Mouse (Mus musculus): ENCODE data around the gene Tmem186. TPM values are rescaled to one million over a fixed set of nuclear protein-coding genes. Genes with fewer than 3 reads are reported as not detected.
A peak's percentile ranks its signal among the peaks of the same experiment; 100 is the strongest.

Gene Tmem186
- total RNA-seq (2015; ENCODE audit: low replicate concordance) (4.2 and 6.7 TPM in 2 replicates), total RNA-seq (2017; ENCODE audit: low replicate concordance) (1.8 and 5.6 TPM in 2 replicates)

DNA sequence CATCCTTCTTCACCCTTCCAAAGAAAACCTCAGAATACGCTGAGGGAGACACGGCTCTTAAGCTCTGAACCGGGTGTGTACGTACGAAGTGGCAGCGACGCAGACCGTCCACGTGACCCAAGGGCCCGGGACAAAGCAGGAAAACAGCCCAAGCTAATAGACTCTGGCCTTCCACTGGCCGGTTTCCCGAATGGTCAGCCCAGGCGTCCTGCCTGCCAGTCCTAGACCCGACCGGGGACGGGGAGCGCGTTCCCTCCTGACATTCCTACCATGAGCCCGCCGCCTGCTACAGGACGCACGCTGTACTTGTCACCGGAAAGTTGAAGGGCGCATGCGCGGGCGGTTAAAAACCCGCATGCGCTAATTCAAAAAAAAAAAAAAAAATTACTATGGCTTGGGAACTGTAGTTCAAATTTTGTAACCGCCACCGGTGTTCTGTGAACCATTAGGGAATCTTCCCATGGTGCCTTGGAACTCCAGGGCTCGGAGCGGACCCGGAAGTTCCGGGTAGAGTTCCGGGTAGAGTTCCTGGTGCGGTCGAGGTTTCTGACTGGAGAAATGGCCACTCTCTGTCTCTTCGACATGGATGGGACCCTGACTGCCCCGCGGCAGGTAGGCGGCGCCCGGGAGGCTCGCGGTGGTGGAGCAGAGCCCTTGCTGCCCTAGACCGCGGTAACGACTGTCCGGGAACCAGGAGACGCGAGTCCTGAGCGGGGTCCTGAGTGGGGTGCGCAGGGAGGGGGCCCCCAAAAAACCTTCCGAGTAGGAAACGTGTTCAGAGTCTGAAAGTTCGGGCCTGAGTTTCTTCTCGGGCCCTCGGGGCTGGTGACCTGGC lies at the start of gene Tmem186, which contains the start of gene Pmm2:
Gene Tmem186 (minus strand): TSS at position 496 of the 835 bp plus-strand sequence.
Gene Pmm2 (plus strand): TSS at position 458 of the 835 bp plus-strand sequence.
- peak; percentile 82 for ATAC-seq (replicated peaks; ENCODE audit: low FRiP score, poor library complexity, severe bottlenecking)

DNA sequence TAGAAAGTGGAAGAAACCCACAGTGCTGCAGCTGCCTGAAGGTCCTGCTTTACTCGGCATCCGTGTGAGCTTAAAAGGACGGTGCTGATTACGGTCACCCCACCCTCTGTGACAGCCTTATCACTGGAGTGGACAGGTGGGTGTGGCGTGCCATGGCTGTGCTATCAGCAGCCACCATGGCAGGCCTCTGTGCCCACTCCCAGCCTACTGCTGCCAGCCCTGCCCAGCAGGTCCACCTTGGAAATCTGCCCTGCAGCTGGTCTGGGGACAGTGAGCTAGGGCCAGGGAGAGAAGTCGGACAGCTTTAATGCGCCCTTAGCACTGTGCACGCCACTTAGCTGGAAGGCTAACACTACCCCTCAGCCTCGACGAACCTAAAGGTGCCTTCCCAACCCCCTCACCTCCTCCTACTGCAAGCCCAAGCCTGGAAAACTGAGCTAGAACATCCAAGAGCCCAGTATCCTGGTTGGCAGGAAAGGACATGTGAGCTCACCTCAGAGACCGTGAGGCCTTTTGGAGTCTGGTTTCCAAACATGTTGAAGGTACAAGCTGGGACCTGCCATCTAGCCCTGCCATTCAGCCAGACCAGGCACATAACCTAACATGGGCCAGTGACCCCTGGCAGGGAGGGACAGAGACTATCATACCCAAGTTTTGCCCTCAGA lies 49.5 kb upstream of the Tmem186 start:
- peak; percentile 86 for ATAC-seq (replicated peaks; ENCODE audit: low FRiP score, poor library complexity, severe bottlenecking)

DNA sequence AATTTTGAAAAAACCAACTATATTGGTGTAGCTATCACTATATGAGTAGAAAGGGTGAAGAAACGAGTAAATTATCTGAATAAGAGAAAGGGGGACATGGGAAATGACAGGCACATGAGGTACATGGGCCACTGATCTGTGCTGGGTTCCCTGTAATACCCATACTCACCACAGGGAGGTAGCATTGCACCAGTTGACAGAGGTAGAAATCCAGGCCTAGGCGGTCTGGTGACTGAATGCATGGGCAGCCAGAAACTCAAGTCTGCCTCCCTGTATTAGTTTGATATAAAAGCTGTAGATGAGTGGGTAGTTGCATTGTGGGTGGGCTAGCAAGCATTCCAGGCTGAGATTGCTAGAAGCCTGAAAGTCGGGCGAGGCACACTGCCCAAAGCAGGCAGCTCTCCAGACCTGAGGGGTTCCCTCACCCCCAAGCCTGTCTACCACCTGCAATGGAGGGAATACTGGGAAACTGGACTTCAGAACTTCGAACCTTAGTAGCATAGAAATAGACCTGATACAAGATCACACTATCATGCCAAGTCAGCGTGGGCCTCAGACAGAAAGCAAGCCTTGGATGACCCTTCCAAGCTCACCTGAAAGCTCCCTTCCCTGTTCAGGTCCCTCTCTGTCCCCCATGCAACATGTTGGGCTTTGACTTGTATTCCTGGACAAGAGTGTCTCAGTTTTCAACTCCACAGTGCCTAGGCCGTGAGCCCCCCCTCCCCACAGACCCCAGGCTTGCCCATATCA lies 48.8 kb upstream of the Tmem186 start:
- ATAC-seq (replicated peaks; ENCODE audit: low FRiP score, poor library complexity, severe bottlenecking), result peak; percentile 66

DNA sequence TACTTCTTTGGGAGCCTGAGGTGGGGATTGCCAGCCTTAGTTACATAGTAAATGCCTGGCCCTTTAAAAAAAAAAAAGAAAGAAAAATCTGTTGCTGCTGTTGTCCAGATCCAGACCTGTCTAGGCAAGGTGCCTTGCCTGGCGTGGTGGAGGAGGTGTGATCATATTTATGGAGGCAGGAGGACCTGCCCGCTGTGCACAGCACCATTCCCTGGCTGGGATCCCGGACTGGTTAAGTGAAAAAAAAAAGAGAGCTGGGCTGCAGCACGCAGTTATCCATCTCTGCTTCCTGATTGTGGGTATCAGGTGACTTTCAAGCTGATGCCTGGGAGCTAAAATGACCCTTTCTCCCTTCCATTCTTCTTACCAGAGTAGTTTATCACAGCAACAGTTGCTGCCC lies 47.6 kb upstream of the Tmem186 start:
- no peak for ATAC-seq (replicated peaks; ENCODE audit: low FRiP score, poor library complexity, severe bottlenecking)

DNA sequence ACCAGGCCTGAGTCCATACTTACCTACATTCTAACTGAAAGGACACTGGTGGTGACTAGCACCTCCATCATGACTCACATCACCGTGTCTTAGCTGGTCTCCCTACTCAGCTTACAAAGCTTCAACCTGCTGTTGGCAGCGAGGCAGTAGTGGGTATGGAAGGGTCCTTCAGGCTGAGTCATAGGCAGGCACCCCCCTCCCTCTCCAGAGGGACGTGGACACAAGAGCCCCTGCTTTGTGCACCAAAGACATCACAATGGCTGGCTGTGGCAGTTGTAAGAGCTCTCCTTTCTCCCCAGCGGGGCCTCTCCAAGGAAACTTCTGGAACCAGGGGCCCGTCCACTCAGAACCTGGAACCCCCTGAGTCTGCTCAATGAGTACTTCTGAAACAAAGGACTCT lies 43.0 kb upstream of the Tmem186 start, which contains the start of gene Gm5767:
Gene Gm5767 (plus strand): TSS at position 301 of the 400 bp plus-strand sequence.
- ATAC-seq (replicated peaks; ENCODE audit: low FRiP score, poor library complexity, severe bottlenecking), result no peak

DNA sequence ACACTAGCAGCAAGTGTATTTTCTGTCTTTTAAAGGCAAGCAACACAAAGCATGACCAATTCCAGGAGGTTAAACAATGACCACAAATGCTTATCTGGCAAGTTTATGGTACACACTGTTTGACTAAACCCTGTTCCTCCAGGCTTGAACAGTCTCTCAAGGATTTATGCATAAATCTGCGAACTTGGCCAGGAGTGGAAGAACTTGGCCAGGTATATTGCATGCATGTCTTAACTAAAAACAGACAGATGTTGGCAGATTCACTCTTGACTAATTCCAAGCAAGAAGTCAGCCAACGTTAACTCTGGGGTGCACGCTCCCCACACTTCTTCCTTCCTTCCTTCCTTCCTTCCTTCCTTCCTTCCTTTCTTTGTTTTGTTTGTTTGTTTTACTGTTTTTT lies 42.3 kb upstream of the Tmem186 start:
- ATAC-seq (replicated peaks; ENCODE audit: low FRiP score, poor library complexity, severe bottlenecking), result no peak

DNA sequence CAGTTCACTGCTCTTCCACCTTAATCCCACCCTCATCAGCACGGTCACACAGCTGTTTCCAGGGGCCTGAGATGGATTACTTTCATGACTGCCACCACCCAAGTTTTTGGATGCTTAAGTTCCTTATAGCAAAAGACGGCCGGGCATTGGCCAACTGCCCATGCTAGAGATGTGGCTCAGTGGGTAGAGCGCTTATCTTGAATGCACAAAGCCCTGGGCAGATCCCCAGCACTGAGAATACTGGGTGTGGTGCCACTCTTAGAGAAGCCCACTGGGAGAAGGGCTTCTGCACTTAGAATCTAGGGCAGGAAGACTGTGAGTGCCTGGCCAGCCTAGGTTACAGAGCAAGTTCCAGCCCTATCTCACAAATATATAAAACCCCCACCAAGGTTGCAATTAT lies 41.2 kb upstream of the Tmem186 start:
- ATAC-seq (replicated peaks; ENCODE audit: low FRiP score, poor library complexity, severe bottlenecking), result peak; percentile 28

DNA sequence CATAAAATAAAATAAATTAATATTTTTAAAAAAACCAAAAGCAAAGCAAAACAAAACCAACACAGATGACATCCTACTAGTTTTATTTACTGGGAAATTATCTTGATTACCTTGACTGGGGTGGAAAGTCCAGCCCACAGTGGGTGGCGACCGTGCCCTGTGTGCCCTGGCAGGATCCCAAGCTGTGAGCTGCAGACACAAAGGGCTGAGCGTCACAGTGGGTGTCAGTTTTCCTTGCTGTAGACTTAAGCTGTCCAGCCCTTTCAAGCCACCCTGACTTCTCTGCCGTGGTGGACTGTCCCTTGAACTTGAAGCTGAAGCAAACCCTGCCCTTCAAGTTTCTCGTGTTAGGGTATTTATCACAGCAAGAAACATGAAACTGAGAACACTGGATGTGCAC lies 40.5 kb upstream of the Tmem186 start:
- peak; percentile 55 for ATAC-seq (replicated peaks; ENCODE audit: low FRiP score, poor library complexity, severe bottlenecking)

DNA sequence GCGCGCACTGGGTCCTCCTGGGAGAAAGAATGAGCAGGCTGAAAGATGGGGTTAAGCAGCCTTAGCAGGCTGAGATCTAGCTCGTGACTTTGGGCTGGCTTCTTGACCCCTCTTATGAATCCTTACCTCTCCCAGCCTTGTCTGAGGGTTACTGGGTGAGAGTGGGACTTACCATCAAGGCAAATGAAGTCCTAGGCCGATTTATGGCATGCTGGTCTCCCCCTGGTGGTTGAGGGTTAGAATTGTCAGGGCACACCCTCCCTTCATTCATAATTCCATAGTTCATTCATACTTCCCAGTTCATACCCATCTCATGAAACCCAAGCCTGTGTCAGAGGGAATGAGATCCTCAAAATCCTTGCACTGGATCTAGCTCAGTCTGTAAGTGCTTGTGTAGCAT lies 39.3 kb upstream of the Tmem186 start:
- ATAC-seq (replicated peaks; ENCODE audit: low FRiP score, poor library complexity, severe bottlenecking), result peak; percentile 51

DNA sequence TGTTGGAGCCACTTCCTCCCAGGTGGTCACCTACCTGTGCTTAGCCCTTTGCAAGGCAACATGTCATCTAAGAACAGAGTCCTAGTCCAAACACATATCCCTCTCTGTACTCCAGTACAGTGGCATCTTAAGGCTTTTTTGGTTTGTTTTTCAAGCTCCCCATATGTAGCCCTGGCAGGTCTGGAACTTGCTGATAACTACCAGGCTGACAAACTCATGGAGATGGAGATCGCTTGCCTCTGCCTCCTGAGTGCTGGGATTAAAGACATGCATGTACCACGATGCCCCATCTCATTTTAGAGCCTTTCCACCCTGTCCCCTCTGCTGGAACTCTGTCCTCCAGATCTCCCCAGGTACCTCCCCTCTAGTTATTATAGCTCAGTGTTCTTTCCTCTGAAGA lies 38.7 kb upstream of the Tmem186 start:
- ATAC-seq (replicated peaks; ENCODE audit: low FRiP score, poor library complexity, severe bottlenecking), result peak; percentile 50

DNA sequence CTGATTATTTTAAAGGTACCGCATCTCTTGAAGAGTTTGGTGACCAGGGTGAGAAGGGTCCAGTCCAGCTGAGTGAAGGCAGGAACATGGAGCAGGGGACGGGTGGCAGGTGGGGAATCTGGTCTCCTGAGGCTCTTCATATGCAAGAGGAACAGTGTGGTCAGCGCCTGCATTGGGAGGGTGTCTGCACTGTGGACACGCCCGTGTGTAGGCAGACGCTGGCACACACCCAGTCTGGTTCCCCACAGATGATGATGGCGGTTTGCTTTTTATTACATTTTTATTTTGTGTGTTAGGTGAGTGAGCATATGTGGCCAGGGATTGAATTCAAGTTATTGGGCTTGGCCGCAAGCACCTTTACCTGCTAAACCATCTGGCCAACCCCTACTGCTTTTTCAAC lies 38.0 kb upstream of the Tmem186 start:
- ATAC-seq (replicated peaks; ENCODE audit: low FRiP score, poor library complexity, severe bottlenecking), result peak; percentile 52

DNA sequence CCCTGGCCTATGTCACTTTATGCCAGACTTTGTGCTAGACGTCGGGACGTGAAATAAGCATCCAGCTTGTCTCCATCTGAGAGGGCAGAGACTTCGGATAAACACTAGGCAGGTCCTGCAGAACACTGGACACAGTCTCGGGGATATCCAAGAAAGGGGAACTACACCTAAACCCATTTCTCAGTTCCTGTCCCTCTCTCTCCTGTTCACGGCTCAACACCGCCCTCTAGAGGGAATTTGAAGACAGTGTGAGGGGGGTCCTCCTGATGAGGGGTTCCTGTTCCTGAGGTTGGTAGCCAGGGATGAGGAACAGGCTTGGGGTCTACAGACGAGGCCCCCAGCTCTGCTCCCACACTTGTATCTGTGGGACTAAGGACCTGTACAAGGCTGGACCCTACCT lies 36.7 kb upstream of the Tmem186 start:
- no peak for ATAC-seq (replicated peaks; ENCODE audit: low FRiP score, poor library complexity, severe bottlenecking)

DNA sequence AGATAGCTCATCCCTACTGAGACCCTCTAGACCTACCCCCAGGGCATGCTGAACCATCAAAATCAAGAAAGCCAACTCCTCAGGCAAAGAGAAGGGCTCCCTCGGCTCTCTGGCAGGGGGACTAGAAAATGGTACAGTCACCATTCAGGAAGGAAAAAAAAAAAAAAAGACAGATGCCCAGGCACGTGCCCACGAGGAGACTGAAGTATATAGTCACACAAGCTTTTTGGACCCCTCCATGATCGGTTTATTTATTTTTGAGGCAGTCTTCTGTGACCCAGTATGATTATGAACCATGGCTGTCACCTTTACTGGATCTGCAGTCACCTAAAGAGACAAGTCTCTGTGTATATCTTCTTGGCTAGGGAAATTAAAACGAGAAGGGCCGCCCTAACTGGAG lies 35.8 kb upstream of the Tmem186 start:
- no peak for ATAC-seq (replicated peaks; ENCODE audit: low FRiP score, poor library complexity, severe bottlenecking)

DNA sequence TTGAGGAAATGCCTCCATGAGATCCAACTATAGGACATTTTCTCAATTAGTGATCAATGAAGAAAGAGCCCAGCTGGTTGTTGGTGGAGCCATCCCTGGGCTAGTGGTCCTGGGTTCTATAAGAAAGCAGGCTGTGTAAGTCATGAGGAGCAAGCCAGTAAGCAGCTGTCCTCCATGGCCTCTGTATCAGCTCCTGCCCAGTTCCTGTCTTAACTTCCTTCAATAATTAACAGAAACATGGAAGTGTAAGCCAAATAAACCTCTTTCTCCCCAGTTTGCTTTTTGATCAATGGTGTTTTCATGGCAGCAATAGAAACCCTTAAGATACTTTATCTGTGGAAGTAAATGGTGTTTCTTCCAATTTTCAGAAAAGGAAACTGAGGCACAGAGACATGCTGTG lies 35.3 kb upstream of the Tmem186 start:
- no peak for ATAC-seq (replicated peaks; ENCODE audit: low FRiP score, poor library complexity, severe bottlenecking)

DNA sequence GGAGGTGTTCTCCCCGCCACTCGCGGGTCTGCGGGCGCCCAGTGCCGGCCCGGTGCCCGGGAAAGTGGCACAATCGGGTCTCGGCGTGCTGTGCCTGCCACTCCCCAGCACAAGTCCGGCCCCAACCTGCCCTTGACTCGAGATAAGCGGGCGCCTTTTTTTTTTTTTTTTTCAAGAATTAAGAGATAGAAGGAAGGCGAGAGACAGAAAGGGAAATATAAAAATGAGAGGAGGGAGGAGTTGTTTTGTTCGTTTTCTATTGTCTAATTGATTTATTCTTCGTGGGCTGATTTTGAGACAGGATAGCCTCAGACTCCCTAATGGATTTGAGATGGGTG lies 34.8 kb upstream of the Tmem186 start:
- no peak for ATAC-seq (replicated peaks; ENCODE audit: low FRiP score, poor library complexity, severe bottlenecking)

DNA sequence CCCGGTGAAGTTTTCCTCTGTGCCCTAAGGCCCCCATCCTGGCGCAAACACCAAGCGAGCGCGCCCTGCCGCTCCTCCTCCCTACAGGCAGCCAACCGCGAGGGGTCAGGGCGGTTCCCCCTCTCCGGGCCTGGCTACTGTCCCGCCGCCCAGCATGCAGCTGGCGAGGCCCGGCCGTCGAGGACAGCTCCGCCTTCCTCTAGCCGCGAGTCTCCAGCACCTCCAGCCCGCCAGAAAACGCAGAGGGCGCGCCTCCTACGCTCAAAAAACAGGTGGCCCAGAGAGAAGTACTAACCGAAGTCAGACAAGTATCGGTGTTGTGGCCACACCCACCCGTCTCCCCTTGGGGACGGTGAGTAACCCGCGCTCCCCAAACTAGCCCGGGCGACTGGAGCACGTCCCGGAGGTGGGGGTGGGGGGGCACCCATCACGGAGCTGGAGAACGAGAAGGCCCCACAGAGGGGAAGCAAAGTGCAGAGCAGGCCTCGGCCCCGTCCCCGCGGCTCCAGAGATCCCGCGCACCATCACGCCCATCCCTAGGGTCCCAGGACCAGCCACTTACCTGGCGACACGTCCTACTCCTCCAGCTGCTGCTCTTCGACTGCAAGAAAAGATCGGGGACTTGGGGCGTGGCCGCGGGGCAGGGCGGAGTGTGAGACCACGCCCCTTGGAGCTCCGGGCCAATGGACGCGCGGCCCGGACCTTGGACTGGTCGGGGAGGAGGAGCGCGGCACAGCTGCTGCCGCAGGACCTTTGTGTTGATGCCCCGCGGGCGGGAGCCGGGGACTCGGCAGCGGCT lies 34.2 kb upstream of the Tmem186 start, which contains the start of gene Carhsp1:
Gene Carhsp1 (minus strand): TSS at position 605 of the 799 bp plus-strand sequence.
- ATAC-seq (replicated peaks; ENCODE audit: low FRiP score, poor library complexity, severe bottlenecking), result peak; percentile 60

DNA sequence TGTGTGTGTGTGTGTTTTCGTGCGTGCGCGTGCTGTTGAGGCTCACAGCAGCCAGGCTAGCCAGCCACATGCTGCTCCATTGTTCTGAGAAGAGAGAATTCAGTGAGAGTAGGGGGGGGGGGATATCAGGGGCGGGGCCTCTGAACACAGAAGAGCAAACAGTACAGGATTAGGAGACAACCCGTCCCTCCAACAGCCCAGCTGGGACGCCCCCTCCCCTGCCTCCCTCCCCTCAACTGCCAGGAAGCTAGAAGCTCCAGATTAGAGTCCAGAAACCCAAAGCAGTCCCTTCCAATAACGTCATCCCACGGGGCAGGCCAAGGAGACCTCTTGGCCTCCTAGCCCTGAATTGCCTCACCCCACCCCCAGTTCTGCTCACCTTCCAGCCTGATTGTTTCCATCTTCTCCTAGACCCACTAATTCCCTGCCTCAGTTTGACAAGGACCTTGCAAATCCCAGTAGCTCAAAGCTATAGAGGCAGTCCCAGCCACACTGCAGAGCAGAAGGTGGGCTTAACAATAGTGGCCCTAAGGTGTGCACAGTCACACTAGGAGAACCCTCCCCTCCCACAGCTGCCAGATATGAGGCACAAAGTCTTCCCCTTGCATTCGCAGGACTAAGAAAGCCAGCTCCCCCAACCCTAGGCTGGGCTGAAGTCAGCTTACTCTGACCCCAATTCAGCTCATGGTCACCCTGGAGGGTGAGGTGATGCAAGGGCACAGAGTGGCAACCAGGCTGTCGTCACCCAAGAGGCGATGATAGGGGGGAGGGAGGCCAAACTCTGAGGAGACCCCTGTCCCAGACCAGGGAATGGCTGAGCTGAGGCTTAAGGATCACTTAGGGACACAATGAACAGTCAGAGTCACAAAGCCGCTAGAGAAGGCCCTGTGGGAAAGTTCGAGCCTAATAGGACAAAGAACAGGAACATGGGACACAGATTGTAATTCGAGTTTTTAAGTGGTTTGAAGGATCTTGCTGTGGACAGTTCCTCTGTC lies 32.8 kb upstream of the Tmem186 start:
- no peak for ATAC-seq (replicated peaks; ENCODE audit: low FRiP score, poor library complexity, severe bottlenecking)

DNA sequence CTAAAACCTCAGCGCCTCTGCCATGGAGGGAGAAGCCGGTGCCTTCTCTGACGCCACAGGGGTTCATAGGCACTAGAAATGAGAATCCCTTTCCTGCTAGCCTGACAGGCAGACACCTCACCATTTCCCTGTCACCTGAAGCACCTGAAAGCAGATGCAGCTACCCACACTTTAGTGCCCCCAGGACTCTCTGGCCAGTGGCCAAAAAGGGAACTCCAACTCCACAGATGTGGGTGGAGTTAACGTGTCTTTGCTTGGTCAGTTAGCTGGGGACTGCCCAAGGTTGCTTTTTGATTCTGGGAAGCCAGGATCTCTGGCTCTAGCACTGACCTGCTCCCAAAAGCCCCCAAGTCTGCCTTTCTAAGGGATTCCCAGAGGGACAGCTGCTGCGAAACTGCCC lies 31.9 kb upstream of the Tmem186 start:
- no peak for ATAC-seq (replicated peaks; ENCODE audit: low FRiP score, poor library complexity, severe bottlenecking)
